Mouse (Mus musculus): ENCODE results near the gene Ifi27l2a.

Gene Ifi27l2a

DNA sequence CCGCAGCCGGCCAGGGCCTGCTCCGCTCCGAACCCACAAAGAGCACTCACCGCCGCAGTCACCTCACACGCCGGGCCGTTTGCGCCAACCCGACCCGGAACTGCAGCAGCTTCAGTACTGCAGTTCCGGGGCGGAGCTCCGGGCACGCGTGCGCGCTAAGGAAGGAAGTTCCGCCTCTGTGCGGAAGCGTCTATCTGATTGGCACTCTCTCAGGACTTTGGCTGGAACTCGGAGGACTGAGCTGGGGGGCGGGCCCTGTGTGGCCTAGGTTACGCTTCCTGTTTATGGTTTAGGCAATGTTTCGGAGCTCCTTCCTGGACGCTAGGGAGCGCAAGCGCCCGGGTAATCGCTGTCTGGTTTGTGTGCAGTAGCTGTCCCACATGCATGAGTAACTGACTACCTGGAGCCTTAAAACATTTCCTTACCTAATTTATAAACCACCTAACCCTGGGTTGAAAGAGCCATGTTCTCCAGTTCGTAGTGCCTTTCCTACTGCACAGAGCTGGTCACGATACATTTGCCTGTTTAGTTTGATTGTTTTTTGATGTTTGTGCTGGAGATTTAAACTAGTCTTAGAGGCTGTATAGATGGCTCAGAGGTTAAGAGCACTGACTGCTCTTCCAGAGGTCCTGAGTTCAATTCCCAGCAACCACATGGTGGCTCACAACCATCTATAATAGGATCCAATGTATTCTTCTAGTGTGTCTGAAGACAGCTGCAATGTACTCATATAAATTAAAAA, 17.6 kb downstream of the Ifi27l2a start, which contains the start of gene Ddx24:
Gene Ddx24 (minus strand): TSS at position 102 of the 742 bp plus-strand sequence.
- DNase-seq = peak; percentile 99

DNA sequence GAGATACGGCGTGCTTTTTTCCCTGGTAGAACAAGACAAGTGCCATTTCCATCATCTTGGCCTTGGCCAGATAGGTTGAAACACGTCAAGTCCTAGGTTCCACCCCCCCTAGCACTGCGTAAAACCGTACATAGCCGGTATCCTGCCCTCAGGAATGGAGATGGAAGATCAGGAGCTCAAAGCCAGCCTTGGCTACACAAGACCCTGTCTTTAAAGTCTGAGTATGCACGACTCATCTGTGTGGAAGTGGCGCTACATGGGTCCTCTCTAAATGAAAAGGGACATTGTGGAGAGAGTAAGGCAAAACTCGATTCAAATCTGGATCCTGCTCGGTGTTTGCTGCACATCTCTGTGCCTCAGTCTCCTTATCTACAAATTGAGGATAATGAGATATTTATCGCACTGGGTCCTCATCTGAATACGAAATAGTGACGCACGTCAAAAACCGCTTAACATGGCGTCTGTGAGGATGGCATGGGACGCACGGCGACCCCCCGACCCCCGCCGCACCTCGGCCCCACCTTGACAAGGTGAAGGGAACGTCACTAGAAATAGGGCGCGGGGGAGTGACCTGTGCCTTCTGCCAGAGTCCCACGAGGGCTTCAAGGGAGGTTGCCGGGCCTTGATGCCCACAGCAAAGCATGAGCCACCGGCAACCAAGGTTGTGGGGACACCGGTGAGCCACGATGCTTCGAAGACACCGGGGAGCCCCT, 18.3 kb downstream of the Ifi27l2a start:
- peak; percentile 63 for DNase-seq

DNA sequence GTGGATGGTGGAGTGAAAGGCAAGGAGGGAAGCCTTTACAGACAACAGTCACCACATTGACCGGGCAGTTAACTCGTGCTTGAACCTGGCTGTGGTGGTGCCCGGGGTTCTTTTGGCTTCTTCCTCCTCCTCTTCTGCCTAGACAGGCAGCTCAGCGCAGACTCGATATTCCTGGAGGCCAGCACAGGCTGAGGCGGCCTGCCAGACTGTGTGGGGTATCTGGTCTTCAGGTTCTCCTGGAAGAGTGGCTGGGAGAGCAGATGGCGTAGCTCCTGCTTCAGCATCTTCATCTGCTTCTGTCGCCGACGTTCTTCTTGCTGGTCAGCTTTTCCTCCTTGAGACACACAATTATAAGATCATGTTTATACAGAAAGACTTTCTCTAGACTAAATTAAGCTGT, 35.3 kb downstream of the Ifi27l2a start:
- DNase-seq = peak; percentile 51

DNA sequence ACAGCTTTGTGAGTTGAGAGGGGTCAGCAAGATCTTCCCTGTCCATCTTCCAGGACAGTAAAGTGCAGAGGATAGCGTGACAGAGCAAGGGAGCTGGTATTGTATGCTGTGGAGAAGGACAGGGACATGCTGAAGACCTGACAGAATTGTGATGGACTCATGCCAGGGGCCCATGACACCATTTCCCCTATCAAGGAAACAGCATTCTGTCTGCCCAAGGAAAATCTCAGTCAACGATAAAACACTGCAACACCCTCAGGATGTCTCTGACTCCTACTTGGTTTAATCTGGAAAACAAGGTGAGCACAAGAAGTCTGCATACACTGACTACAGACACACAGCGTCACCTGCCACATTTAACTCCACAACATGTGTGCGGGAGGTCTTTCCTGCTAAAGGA, 35.8 kb downstream of the Ifi27l2a start, which contains the start of gene 9330161L09Rik:
Gene 9330161L09Rik (minus strand): TSS at position 101 of the 400 bp plus-strand sequence.
- no peak for DNase-seq

DNA sequence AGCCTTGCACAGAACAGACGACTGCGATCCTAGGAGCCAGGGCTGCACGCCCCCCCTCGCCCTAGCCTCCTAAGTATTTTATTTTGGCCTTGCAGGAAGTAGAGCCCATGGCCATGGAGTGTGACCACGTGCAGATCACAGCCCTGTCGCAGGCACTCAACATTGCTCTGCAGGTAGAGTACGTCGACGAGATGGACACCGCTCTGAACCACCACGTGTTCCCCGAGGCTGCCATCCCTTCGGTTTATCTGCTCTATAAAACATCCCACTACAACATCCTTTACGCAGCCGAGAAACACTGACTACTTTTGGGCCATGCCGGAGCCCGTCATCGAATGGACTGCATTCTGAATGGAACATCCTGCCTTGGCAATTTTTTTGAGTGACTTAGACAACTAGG, 39.3 kb downstream of the Ifi27l2a start:
- DNase-seq = no peak

DNA sequence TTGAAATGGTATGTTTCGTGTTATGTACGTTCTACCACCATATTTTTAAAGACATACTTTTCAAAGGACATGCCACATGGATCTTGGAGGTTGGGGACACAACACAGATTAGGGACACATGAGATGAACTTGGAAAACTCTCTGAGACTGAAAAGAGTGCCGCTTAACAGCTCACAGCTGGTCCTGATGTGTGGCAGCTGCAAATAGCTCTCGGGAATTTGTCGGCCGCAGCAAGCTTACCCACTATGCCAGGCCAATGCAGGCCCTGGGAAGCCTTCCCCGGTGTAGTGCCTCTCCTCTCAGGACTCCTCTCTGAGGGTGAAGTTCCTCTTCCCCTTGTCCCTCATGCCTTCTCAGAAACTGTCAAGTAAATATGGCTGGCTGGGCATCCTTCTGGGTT, 46.7 kb downstream of the Ifi27l2a start:
- no peak for DNase-seq

DNA sequence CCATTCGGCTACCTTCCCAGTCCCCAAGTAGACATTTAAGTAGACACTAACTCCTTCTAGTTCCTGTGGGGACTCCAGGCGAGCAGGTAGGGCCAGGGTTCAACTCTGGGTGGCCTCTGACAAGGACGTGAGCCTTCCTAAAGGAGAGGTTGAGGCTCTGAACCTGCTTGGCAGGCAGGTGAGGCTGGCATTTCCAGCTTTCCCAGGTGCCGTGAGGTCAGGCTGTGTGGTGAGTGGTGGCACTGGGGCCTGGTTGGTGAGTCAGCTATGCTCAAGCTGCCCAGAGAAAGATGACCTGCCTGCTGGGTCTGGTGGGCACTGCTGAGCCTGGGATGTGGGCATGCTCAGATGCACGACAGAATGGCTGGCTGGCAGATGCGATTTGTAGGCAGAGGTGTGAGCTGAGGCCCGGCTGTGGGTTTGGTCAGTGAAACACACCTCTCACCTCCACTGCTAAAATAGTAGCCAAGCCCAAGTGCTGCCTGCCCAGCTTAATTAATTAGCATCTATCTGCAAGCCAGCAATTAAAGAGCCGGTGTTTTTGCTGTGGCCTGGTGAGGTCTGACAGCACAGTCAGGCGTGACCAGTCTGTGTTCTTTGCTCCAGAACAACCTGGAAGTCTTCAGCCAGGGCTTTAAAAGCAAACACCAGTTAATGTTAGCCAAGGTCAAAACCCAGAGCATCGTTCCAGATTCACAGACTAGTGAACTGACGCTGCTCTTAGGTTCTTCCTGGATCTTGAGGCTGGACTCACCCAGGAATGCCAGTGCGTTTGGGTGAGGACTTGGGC, 47.8 kb downstream of the Ifi27l2a start:
- no peak for DNase-seq

DNA sequence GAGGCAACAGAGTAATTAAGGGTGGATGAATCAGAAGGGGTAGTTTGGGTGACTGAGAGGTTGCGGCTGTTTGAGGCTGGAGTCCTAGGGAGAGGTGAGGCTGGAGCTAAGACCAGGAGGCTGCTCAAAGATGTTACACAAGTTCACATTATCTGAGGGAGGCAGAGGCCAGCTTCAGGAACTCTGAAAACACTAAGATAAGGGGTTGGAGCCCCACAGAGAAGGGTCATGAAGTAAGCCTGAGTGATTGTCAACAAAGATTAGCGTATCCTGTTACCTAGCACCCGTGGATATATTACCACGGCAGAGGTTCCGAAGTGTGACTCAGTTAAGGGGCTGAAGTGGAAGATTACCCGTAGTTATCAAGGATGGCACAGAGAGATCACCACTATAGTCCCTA, 50.0 kb downstream of the Ifi27l2a start:
- DNase-seq = no peak
